In genomic region chr14:122061376-122061775, GRCm38 (mm10) we compare ENCODE assay signal across 31 mouse cellular contexts. TPM values are rescaled to one million over a fixed set of nuclear protein-coding genes. Genes with fewer than 3 reads are reported as not detected.
DNase-seq lines count a peak whose midpoint lies in the region; TF ChIP-seq lines count a peak whose summit lies in the region.
"Had no signal": no experiment of that assay in that cellular context is flagged by ENCODE, and none has a peak within 500 bp of the region (broad histone marks: within the 10 kb centered on the region; RNA-seq: fewer than 3 reads in every experiment).

No protein-coding gene starts in this region.

- 87% methylated on average over 6 of the region's 6 CpGs for WGBS in spleen, adult 2 months
- 83% methylated on average over 6 of the region's 6 CpGs for WGBS in macrophage (ENCODE audit: missing documents)

- H3K27ac ChIP-seq in spleen, adult 2 months (ENCODE audit: insufficient read depth, low read length): peak overlapping the region; percentile 97
- peak overlapping the region; percentile 27 for H3K27ac ChIP-seq in bone marrow macrophage, adult 2 months (ENCODE audit: insufficient read depth, low read depth, low read length)
- H3K27ac ChIP-seq in macrophage: peak overlapping the region; percentile 30
- H3K27ac ChIP-seq: forebrain, embryonic 10.5 days; forebrain, embryonic 15.5 days; heart, embryonic 13.5 days; hindbrain, embryonic 10.5 days; hindbrain, embryonic 15.5 days; kidney, embryonic 15.5 days; limb, embryonic 10.5 days; limb, embryonic 15.5 days; liver, embryonic 13.5 days had no signal

- H3K4me1 ChIP-seq in spleen, adult 2 months (ENCODE audit: control insufficient read depth, insufficient read depth, insufficient read length): peaks cover 66% of the 10 kb centered on the region
- H3K4me1 ChIP-seq in bone marrow macrophage, adult 2 months (ENCODE audit: control insufficient read depth, insufficient read depth, low read length): peaks cover 35% of the 10 kb centered on the region
- H3K4me1 ChIP-seq: forebrain, embryonic 10.5 days; forebrain, embryonic 15.5 days; hindbrain, embryonic 10.5 days; hindbrain, embryonic 15.5 days; limb, embryonic 15.5 days had no signal

- no peaks in the 10 kb centered on the region for H3K27me3 ChIP-seq in spleen, adult 2 months (ENCODE audit: control insufficient read depth, insufficient read depth, low read length)
- H3K27me3 ChIP-seq: forebrain, embryonic 15.5 days; hindbrain, embryonic 15.5 days; kidney, embryonic 15.5 days; limb, embryonic 15.5 days; liver, embryonic 13.5 days had no signal

- H3K36me3 ChIP-seq in spleen, adult 2 months (ENCODE audit: control insufficient read depth, insufficient read depth, low read length): no peaks in the 10 kb centered on the region
- H3K36me3 ChIP-seq in macrophage (ENCODE audit: inconsistent target): no peaks in the 10 kb centered on the region
- H3K36me3 ChIP-seq: forebrain, embryonic 10.5 days; forebrain, embryonic 15.5 days; heart, embryonic 13.5 days; hindbrain, embryonic 10.5 days; hindbrain, embryonic 15.5 days; kidney, embryonic 15.5 days; limb, embryonic 10.5 days; limb, embryonic 15.5 days; liver, embryonic 13.5 days had no signal

- no peak for TF ChIP-seq CTCF in spleen, adult 2 months (IDR thresholded peaks at IDR 0.05; ENCODE audit: extremely low read depth, insufficient read depth, insufficient read length, insufficient replicate concordance)
- TF ChIP-seq CTCF in bone marrow macrophage, adult 2 months (IDR thresholded peaks at IDR 0.05; ENCODE audit: low read depth, low read length): no peak

- no peak overlapping the region for H3K4me3 ChIP-seq in spleen, adult 2 months (ENCODE audit: extremely low read depth, insufficient read depth, insufficient read length)
- no peak overlapping the region for H3K4me3 ChIP-seq in bone marrow macrophage, adult 2 months (ENCODE audit: insufficient read depth, low read length)
- H3K4me3 ChIP-seq in macrophage (ENCODE audit: inconsistent target): no peak overlapping the region
- H3K4me3 ChIP-seq: forebrain, embryonic 10.5 days; forebrain, embryonic 15.5 days; heart, embryonic 13.5 days; hindbrain, embryonic 10.5 days; hindbrain, embryonic 15.5 days; kidney, embryonic 15.5 days; limb, embryonic 10.5 days; limb, embryonic 15.5 days; liver, embryonic 13.5 days had no signal

- no peaks in the 10 kb centered on the region for H3K79me2 ChIP-seq in macrophage (ENCODE audit: inconsistent target)

- no peak for DNase-seq in spleen, adult 2 months (ENCODE audit: low read depth in 1 of 2, low spot score in 2 of 2)
- no peak for DNase-seq in spleen, adult 12 weeks (ENCODE audit: low spot score)
- no peak for DNase-seq in layer of hippocampus, adult 18-20 months (ENCODE audit: low spot score in 2 of 2)
- no peak for DNase-seq in spleen, postnatal 4 days (ENCODE audit: low spot score in 2 of 2)
- no peak for DNase-seq in lung, postnatal 14 days

- no peak for TF ChIP-seq POLR2A in spleen, adult 2 months (IDR thresholded peaks at IDR 0.05; ENCODE audit: low read depth, low read length)
- no peak for TF ChIP-seq POLR2A in bone marrow macrophage, adult 2 months (IDR thresholded peaks at IDR 0.05; ENCODE audit: borderline replicate concordance, low read depth, low read length)

RNA-seq across cellular contexts. Expression of gene Timm8a2, which starts 26.9 kb away (rescaled TPM):
- 0.20 and 0.23 TPM in 2 replicates for polyA plus RNA-seq in spleen, adult 2 months (2012; rRNA removed)
- not detected in 2 replicates for polyA plus RNA-seq in bone marrow macrophage, adult 2 months (2012; ENCODE audit: insufficient read depth, insufficient read length, missing spikeins)
- total RNA-seq in macrophage (2018; cell fraction: chromatin; rRNA removed): 1 to 10 TPM in 2 of 26 experiments, under 1 TPM in 1, not detected in 23; 0.75 to 1.3 (median 1.1) TPM
- not detected for total RNA-seq in macrophage (2018; cell fraction: cytosol; rRNA removed)
- total RNA-seq in macrophage (2018; cell fraction: nucleus; rRNA removed): 1 to 10 TPM in 3 of 26 experiments, under 1 TPM in 5, not detected in 18; 0.61 to 2.4 (median 0.92) TPM
- polyA plus RNA-seq in macrophage (2018): not detected in 3 replicates
- not detected for total RNA-seq in layer of hippocampus, adult 18-20 months (2021)
- total RNA-seq: adrenal gland, postnatal 25 days; gastrocnemius, adult 8-10 months; heart, adult 8-10 months; heart, postnatal 14 days; layer of hippocampus, adult 8-10 months; megakaryocyte progenitor cell, adult 5-6 weeks had no signal
- polyA plus RNA-seq: CD4-positive, CD25-positive, alpha-beta regulatory T cell, adult 4 months; embryonic facial prominence, embryonic 11.5 days; forebrain, embryonic 10.5 days; forebrain, embryonic 15.5 days; gonadal fat pad, adult 2 months; heart, embryonic 13.5 days; hindbrain, embryonic 10.5 days; hindbrain, embryonic 15.5 days; intestine, embryonic 14.5 days; kidney, embryonic 15.5 days; limb, embryonic 10.5 days; limb, embryonic 15.5 days; liver, embryonic 13.5 days; lung, postnatal 0 days; midbrain, embryonic 11.5 days; midbrain, embryonic 16.5 days; neural tube, embryonic 11.5 days; stomach, embryonic 14.5 days had no signal

RNA-seq across cellular contexts. Expression of gene Tm9sf2, which starts 45.5 kb away (rescaled TPM):
- polyA plus RNA-seq in spleen, adult 2 months (2012; rRNA removed): 80.8 and 211 TPM in 2 replicates
- polyA plus RNA-seq in bone marrow macrophage, adult 2 months (2012; ENCODE audit: insufficient read depth, insufficient read length, missing spikeins): 116 and 120 TPM in 2 replicates
- 10 to 100 TPM; 13.4 to 56.4 (median 35.8) TPM for total RNA-seq in macrophage (2018; cell fraction: chromatin; rRNA removed)
- total RNA-seq in macrophage (2018; cell fraction: cytosol; rRNA removed): 100 to 1,000 TPM in 13 of 26 experiments, 10 to 100 TPM in 13; 66.1 to 164 (median 104) TPM
- total RNA-seq in macrophage (2018; cell fraction: nucleus; rRNA removed): 100 to 1,000 TPM in 22 of 26 experiments, 10 to 100 TPM in 4; 48.1 to 201 (median 130) TPM
- polyA plus RNA-seq in macrophage (2018): 98.5 to 135 TPM (median 122 TPM) in 3 replicates
- total RNA-seq in layer of hippocampus, adult 18-20 months (2021): 100 to 1,000 TPM; 104 to 106 TPM

Comparison
In these comparisons a context has a peak if more than half of its experiments do, and no peak if none do; other contexts are left out.
1. H3K27ac ChIP-seq: peak in every context shown above with its lines; median percentile 97 in spleen, adult 2 months; 30 in macrophage; 27 in bone marrow macrophage, adult 2 months.